Mouse (Mus musculus) liver, embryonic 16.5 days (tissue): ENCODE data around the gene Sec31a. TPM values are rescaled to one million over a fixed set of nuclear protein-coding genes. Genes with fewer than 3 reads are reported as not detected.

Experiments
- ATAC-seq: fragments of 200-750 bp; cut with Nextera tagmentation; 2 replicates; pipeline ENCODE4 v1.8.0; 2017; ENCODE audit warnings: low read depth, mild to moderate bottlenecking, moderate number of reproducible peaks, moderate library complexity
- H3K27ac ChIP-seq: fragments of 300-500 bp; sonication (generic); 2 replicates; pipeline ENCODE4 v1.5.1; 2014; ENCODE audit warnings: mild to moderate bottlenecking, low read length
- H3K27me3 ChIP-seq: fragments of 300-500 bp; sonication (generic); 2 replicates; pipeline ENCODE4 v1.6.1; 2014; ENCODE audit warnings: low read depth, low read length, mixed read lengths; ENCODE audit not compliant: control insufficient read depth, insufficient read depth
- H3K36me3 ChIP-seq: fragments of 300-500 bp; sonication (generic); 2 replicates; pipeline ENCODE4 v1.6.1; 2014; ENCODE audit warnings: mild to moderate bottlenecking; ENCODE audit not compliant: control insufficient read depth, insufficient read depth
- H3K4me1 ChIP-seq: fragments of 300-500 bp; sonication (generic); 2 replicates; pipeline ENCODE4 v1.6.1; 2014; ENCODE audit warnings: low read depth, low read length, mixed read lengths; ENCODE audit not compliant: control insufficient read depth
- H3K4me2 ChIP-seq: fragments of 300-500 bp; sonication (generic); 2 replicates; pipeline ENCODE4 v1.6.1; 2014; ENCODE audit warnings: low read depth, low read length, mixed read lengths
- H3K4me3 ChIP-seq: fragments of 300-500 bp; sonication (generic); 2 replicates; pipeline ENCODE4 v1.5.1; 2014; ENCODE audit warnings: low read depth, mild to moderate bottlenecking, low read length
- H3K9ac ChIP-seq: fragments of 300-500 bp; sonication (generic); 2 replicates; pipeline ENCODE4 v1.6.1; 2014; ENCODE audit warnings: low read depth, low read length
- H3K9me3 ChIP-seq: fragments of 300-500 bp; sonication (generic); replicated peaks from 2 replicates; pipeline ENCODE4 v1.6.1; 2016; ENCODE audit warnings: low read length; ENCODE audit not compliant: control insufficient read depth
- WGBS: fragments of 180-500 bp; shearing (Covaris S2); extraction: QIAGEN DNeasy Blood & Tissue Kit; methylation state at CpG from one replicate; pipeline ENCODE4 v1.1.7; 2014; ENCODE audit not compliant: insufficient replicate concordance; 5-methylcytosine and 5-hydroxymethylcytosine counted together
- polyA plus RNA-seq: library from polyadenylated mRNA; unstranded; fragments of >200 nt; fragmentation: Nextera tagmentation; extraction: Ambion mirVana; gene quantifications from 2 replicates; pipeline ENCODE4 v1.2.1, GENCODE M21; 2015

The Sec31a gene
- polyA plus RNA-seq, 1 experiment from 2014 or later: 67.4 TPM

GRCm38 (mm10) chr5:100369093-100369492 is 46.9 kb downstream of the Sec31a start:
- WGBS: 61% methylated on average over 6 of the region's 6 CpGs
- H3K4me3 ChIP-seq: no peak overlapping the region
- H3K4me1 ChIP-seq: no peaks in the 10 kb centered on the region
- no peak overlapping the region for H3K4me2 ChIP-seq
- H3K27ac ChIP-seq: no peak overlapping the region
- no peaks in the 10 kb centered on the region for H3K9me3 ChIP-seq
- no peaks in the 10 kb centered on the region for H3K27me3 ChIP-seq
- peaks cover 6% of the 10 kb centered on the region for H3K36me3 ChIP-seq
- ATAC-seq: no peak
- H3K9ac ChIP-seq: no peak overlapping the region

- Histone ChIP-seq H3K9ac (no peak overlapping the region), H3K27me3 (no peaks in the 10 kb centered on the region), H3K4me1 (no peaks in the 10 kb centered on the region), H3K36me3 (peaks cover 7% of the 10 kb centered on the region), H3K9me3 (no peaks in the 10 kb centered on the region), H3K27ac (no peak overlapping the region), H3K4me3 (no peak overlapping the region), H3K4me2 (no peak overlapping the region)
- 72% methylated on average over 5 of the region's 5 CpGs for WGBS
- ATAC-seq: no peak
These were observed 47.5 kb downstream of the Sec31a start for GRCm38 (mm10) chr5:100368527-100368926.

GRCm38 (mm10) chr5:100367051-100367450 is 49.0 kb downstream of the Sec31a start:
- H3K27ac ChIP-seq: no peak overlapping the region
- no peaks in the 10 kb centered on the region for H3K4me1 ChIP-seq
- H3K27me3 ChIP-seq: no peaks in the 10 kb centered on the region
- H3K4me2 ChIP-seq: no peak overlapping the region
- H3K36me3 ChIP-seq: peaks cover 3% of the 10 kb centered on the region; the same call in 1 of the 2 replicates
- H3K9ac ChIP-seq: no peak overlapping the region
- no peaks in the 10 kb centered on the region for H3K9me3 ChIP-seq
- 74% methylated on average over 2 of the region's 2 CpGs for WGBS
- no peak overlapping the region for H3K4me3 ChIP-seq
- no peak for ATAC-seq

DNA sequence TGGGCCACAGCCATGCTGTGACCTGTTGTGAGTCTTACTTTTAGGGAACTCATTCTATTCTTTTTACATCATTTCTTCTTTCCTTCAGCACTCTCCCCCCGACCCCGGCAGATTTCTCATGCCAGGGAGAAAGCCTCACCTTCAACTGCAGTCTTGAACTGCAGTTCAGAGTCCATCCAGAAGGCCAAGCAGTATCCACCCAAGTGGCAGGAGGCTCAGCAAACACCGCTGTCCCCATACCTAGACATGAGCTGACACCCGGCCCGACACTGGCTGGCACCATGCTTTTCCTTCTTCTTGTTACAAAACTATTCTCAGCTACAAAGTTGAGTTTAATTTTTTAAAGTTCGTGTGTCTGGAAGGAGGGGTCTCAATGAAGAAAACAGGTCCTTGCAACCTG is 55.7 kb downstream of the Sec31a start:
- Histone ChIP-seq H3K9ac (no peak overlapping the region), H3K4me3 (no peak overlapping the region), H3K4me2 (no peak overlapping the region), H3K36me3 (peaks cover 3% of the 10 kb centered on the region; the same call in 1 of the 2 replicates), H3K27ac (no peak overlapping the region), H3K27me3 (no peaks in the 10 kb centered on the region), H3K9me3 (no peaks in the 10 kb centered on the region), H3K4me1 (no peaks in the 10 kb centered on the region)
- 62% methylated on average over 6 of the region's 6 CpGs for WGBS
- ATAC-seq: no peak

GRCm38 (mm10) chr5:100358334-100358733 is 57.7 kb downstream of the Sec31a start:
- 27% methylated on average over 8 of the region's 8 CpGs for WGBS
- no peaks in the 10 kb centered on the region for H3K4me1 ChIP-seq
- no peaks in the 10 kb centered on the region for H3K9me3 ChIP-seq
- H3K27me3 ChIP-seq: no peaks in the 10 kb centered on the region
- H3K4me3 ChIP-seq: no peak overlapping the region
- no peaks in the 10 kb centered on the region; the same call in 1 of the 2 replicates for H3K36me3 ChIP-seq
- no peak for ATAC-seq
- no peak overlapping the region for H3K4me2 ChIP-seq
- no peak overlapping the region for H3K27ac ChIP-seq
- H3K9ac ChIP-seq: no peak overlapping the region

GRCm38 (mm10) chr5:100354644-100355043 is 61.4 kb downstream of the Sec31a start:
- ATAC-seq: no peak
- Histone ChIP-seq H3K4me1 (no peaks in the 10 kb centered on the region), H3K27ac (no peak overlapping the region), H3K4me3 (no peak overlapping the region), H3K4me2 (no peak overlapping the region), H3K36me3 (no peaks in the 10 kb centered on the region), H3K9ac (no peak overlapping the region), H3K9me3 (no peaks in the 10 kb centered on the region), H3K27me3 (no peaks in the 10 kb centered on the region)
- WGBS: 79% methylated on average over 20 of the region's 20 CpGs

DNA sequence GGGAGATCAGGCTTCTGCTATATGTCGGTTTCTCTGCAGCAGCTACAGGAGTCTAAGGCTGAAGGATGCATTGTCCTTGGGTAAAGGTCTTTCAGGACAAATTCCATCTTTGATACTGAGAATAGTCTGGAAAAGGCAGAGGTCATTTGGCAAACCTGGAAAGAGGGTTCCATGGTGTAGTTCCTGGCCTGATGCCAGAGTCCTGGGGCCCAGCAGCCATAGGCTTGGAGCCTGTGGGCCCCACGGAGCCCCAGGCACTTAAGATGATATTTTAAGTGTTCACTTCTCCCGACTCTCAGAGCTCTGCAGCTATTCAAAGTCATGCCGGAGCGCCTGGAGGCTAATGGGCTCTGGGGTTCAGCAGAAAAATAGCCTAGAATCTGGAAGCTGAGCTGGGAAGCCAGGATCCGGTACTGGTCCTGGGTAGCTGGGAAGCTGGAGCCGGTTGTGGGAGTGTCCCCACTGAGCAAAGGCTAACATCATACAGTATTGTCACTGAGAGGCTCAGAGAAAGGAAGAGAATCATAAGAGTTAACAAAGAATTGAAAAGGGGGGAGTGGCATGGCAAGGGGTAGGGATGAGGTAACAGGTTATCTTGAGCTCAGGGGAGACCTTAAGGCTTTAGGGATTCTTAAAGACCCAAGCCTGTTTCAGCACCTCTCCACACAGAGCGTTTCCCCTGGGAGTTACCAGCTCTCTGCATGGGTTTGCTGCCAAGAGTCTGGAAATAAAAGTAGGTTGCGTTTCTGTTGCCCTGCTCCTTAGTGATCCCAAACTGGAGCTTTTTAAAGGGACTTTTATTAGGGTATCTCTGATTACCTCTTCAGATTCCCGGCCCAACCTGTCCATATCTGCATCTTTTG is 62.8 kb downstream of the Sec31a start:
- Histone ChIP-seq H3K9ac (no peak overlapping the region), H3K27ac (no peak overlapping the region), H3K4me3 (no peak overlapping the region), H3K9me3 (no peaks in the 10 kb centered on the region), H3K36me3 (no peaks in the 10 kb centered on the region), H3K27me3 (no peaks in the 10 kb centered on the region), H3K4me1 (no peaks in the 10 kb centered on the region), H3K4me2 (no peak overlapping the region)
- no peak for ATAC-seq
- 57% methylated on average over 10 of the region's 10 CpGs for WGBS

DNA sequence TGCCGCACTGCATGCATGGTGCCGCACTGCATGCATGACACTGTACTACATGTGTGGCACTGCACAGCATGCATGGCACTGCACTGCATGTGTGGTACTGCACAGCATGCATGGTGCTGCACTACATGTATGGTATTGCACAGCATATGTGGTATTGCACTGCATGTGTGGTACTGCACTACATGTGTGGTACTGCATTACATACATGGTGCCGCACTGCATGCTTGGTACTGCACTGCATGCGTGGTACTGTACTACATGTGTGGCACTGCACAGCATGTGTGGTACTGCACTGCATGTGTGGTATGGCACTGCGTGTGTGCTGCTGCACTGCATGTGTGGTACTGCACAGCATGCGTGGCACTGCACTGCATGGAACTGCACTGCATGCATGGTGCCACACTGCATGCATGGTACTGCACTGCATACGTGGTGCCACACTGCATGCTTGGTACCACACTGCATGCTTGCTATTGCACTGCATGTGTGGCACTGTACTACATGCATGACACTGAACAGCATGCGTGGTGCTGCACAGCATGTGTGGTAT is 65.1 kb downstream of the Sec31a start:
- H3K4me1 ChIP-seq: no peaks in the 10 kb centered on the region
- H3K4me2 ChIP-seq: no peak overlapping the region
- H3K9me3 ChIP-seq: no peaks in the 10 kb centered on the region
- H3K4me3 ChIP-seq: no peak overlapping the region
- no peak overlapping the region for H3K9ac ChIP-seq
- 86% methylated on average over 8 of the region's 8 CpGs for WGBS
- no peaks in the 10 kb centered on the region for H3K27me3 ChIP-seq
- ATAC-seq: no peak
- no peaks in the 10 kb centered on the region for H3K36me3 ChIP-seq
- no peak overlapping the region for H3K27ac ChIP-seq
